In genomic region chr12:58628817-58629216, GRCm38 (mm10) we compare ENCODE assay signal across 19 mouse cellular contexts.
"Had no signal": no experiment of that assay in that cellular context is flagged by ENCODE, and none has a peak within 500 bp of the region (broad histone marks: within the 10 kb centered on the region; RNA-seq: fewer than 3 reads in every experiment).

No protein-coding gene starts in this region.

- H3K36me3 ChIP-seq: limb, embryonic 10.5 days; limb, embryonic 13.5 days; liver, embryonic 12.5 days; liver, embryonic 15.5 days; lung, embryonic 15.5 days; neural tube, embryonic 12.5 days; neural tube, embryonic 15.5 days had no signal

- H3K4me1 ChIP-seq: liver, embryonic 12.5 days; liver, embryonic 15.5 days; lung, embryonic 15.5 days; megakaryocyte, embryonic 14.5 days; neural tube, embryonic 12.5 days had no signal

- ATAC-seq: liver, embryonic 12.5 days had no signal

- H3K9ac ChIP-seq: limb, embryonic 13.5 days; liver, embryonic 12.5 days; liver, embryonic 15.5 days; lung, embryonic 15.5 days; neural tube, embryonic 12.5 days; neural tube, embryonic 15.5 days had no signal

- H3K27ac ChIP-seq: kidney, postnatal 0 days; layer of hippocampus, adult 2 months; limb, embryonic 10.5 days; limb, embryonic 13.5 days; liver, embryonic 12.5 days; liver, embryonic 15.5 days; lung, embryonic 15.5 days; neural tube, embryonic 12.5 days; neural tube, embryonic 15.5 days had no signal

- H3K4me3 ChIP-seq: layer of hippocampus, adult 2 months; limb, embryonic 10.5 days; limb, embryonic 13.5 days; liver, embryonic 12.5 days; liver, embryonic 15.5 days; lung, embryonic 15.5 days; megakaryocyte, embryonic 14.5 days; neural tube, embryonic 12.5 days; neural tube, embryonic 15.5 days had no signal

- DNase-seq: kidney, adult 2 months; kidney, postnatal 25 days; layer of hippocampus, adult 9-11 months; liver; lung, adult 18-20 months; lung, postnatal 10 days; lung, postnatal 36 days; thymus, adult 18-20 months; thymus, postnatal 36 days had no signal

- H3K9me3 ChIP-seq: limb, embryonic 10.5 days; limb, embryonic 13.5 days; liver, embryonic 12.5 days; liver, embryonic 15.5 days; lung, embryonic 15.5 days; megakaryocyte, embryonic 14.5 days; neural tube, embryonic 12.5 days; neural tube, embryonic 15.5 days had no signal

- H3K27me3 ChIP-seq: limb, embryonic 13.5 days; liver, embryonic 12.5 days; liver, embryonic 15.5 days; lung, embryonic 15.5 days; megakaryocyte, embryonic 14.5 days; neural tube, embryonic 12.5 days; neural tube, embryonic 15.5 days had no signal

- H3K4me2 ChIP-seq: limb, embryonic 13.5 days; liver, embryonic 12.5 days; liver, embryonic 15.5 days; lung, embryonic 15.5 days; neural tube, embryonic 12.5 days; neural tube, embryonic 15.5 days had no signal
